Mouse (Mus musculus) kidney, adult 2 months (tissue): ENCODE measurements around the gene Katna1. TPM values are rescaled to one million over a fixed set of nuclear protein-coding genes. Genes with fewer than 3 reads are reported as not detected.
A peak's percentile ranks its signal among the peaks of the same experiment; 100 is the strongest.
"Not testable (repeated sequence)": the region's sequence is repeated elsewhere in the genome, so short reads cannot be mapped to it uniquely, and the experiment has no call there.

Experiments
- DNase-seq: peaks from one replicate; pipeline ENCODE4 v3.0.0; 2021
- H3K27ac ChIP-seq: fragments of 200-500 bp; 2 replicates; pipeline ENCODE4 v1.5.1; 2012; ENCODE audit warnings: low read depth, low read length, control low read depth, inconsistent platforms; ENCODE audit not compliant: insufficient read depth
- H3K27me3 ChIP-seq: fragments of 200-500 bp; replicated peaks from 2 replicates; pipeline ENCODE4 v1.6.1; 2012; ENCODE audit warnings: mild to moderate bottlenecking, moderate library complexity, low read length, inconsistent platforms; ENCODE audit not compliant: control insufficient read depth, insufficient read depth
- H3K36me3 ChIP-seq: fragments of 200-500 bp; 2 replicates; pipeline ENCODE4 v1.6.1; 2012; ENCODE audit warnings: mild to moderate bottlenecking, moderate library complexity, low read length, inconsistent platforms; ENCODE audit not compliant: control insufficient read depth, insufficient read depth
- H3K4me1 ChIP-seq: fragments of 200-500 bp; 2 replicates; pipeline ENCODE4 v1.6.1; 2011; ENCODE audit warnings: low read length; ENCODE audit not compliant: control insufficient read depth, insufficient read depth
- H3K4me3 ChIP-seq: fragments of 200-500 bp; 2 replicates; pipeline ENCODE4 v1.5.1; 2011; ENCODE audit warnings: mild to moderate bottlenecking, low read depth, low read length, control low read depth; ENCODE audit not compliant: insufficient read depth
- CTCF ChIP-seq: fragments of 200-500 bp; conservative IDR thresholded peaks from 2 replicates; pipeline ENCODE4 v1.5.1; 2011; ENCODE audit warnings: low read depth, mild to moderate bottlenecking, control low read depth, low read length, moderate library complexity, mixed read lengths; ENCODE audit not compliant: insufficient read depth, insufficient read length
- POLR2A ChIP-seq: fragments of 200-500 bp; IDR thresholded peaks from one replicate; pipeline ENCODE4 v1.6.1; 2011; ENCODE audit warnings: low read depth, low read length, control low read depth
- WGBS: fragments of 180-500 bp; shearing (Covaris S2); methylation state at CpG from one replicate; pipeline ENCODE4 v1.1.7; 2018; 5-methylcytosine and 5-hydroxymethylcytosine counted together
- polyA plus RNA-seq: library from polyadenylated mRNA; depleted of rRNA; stranded (reverse); fragments of >200 nt; gene quantifications from 2 replicates; pipeline ENCODE4 v1.2.3, GENCODE M21; 2012

Gene Katna1
- polyA plus RNA-seq, 1 experiment = 4.1 TPM

- 0 out of 2 replicates have a peak, but pooled peaks cover 3% of the 10 kb centered on the region for H3K4me1 ChIP-seq
- no peak overlapping the region for H3K27ac ChIP-seq
- DNase-seq = no peak
- no peaks in the 10 kb centered on the region for H3K27me3 ChIP-seq
- no peak for TF ChIP-seq POLR2A
- no peak for TF ChIP-seq CTCF
- H3K36me3 ChIP-seq = no peaks in the 10 kb centered on the region; the same call in 1 of the 2 replicates
- H3K4me3 ChIP-seq = no peak overlapping the region
- 42% methylated on average over 3 of the region's 3 CpGs for WGBS
Measured at GRCm38 (mm10) chr10:7737914-7738313, 12.1 kb downstream of the Katna1 start.

- WGBS = 92% methylated on average over 6 of the region's 6 CpGs
- H3K4me1 ChIP-seq, H3K36me3 ChIP-seq, H3K4me3 ChIP-seq, H3K27ac ChIP-seq, H3K27me3 ChIP-seq, DNase-seq: not testable (repeated sequence)
Measured at GRCm38 (mm10) chr10:7745528-7745927, 19.7 kb downstream of the Katna1 start.

- WGBS = 89% methylated on average over 6 of the region's 6 CpGs
- no peak for DNase-seq
- H3K36me3 ChIP-seq = peaks cover 1% of the 10 kb centered on the region
- TF ChIP-seq POLR2A (no peak), CTCF (no peak)
- H3K27ac ChIP-seq = no peak overlapping the region
- no peak overlapping the region for H3K4me3 ChIP-seq
- H3K4me1 ChIP-seq = no peaks in the 10 kb centered on the region
- H3K27me3 ChIP-seq = no peaks in the 10 kb centered on the region
Measured at GRCm38 (mm10) chr10:7748752-7749151, 23.0 kb downstream of the Katna1 start.

GRCm38 (mm10) chr10:7757544-7757943 lies 31.7 kb downstream of the Katna1 start:
- Histone ChIP-seq H3K36me3 (no peaks in the 10 kb centered on the region; the same call in none of the 2 replicates), H3K4me1 (no peaks in the 10 kb centered on the region), H3K27ac (no peak overlapping the region), H3K4me3 (no peak overlapping the region), H3K27me3 (no peaks in the 10 kb centered on the region)
- TF ChIP-seq POLR2A (no peak), CTCF (no peak)
- 93% methylated on average over 2 of the region's 2 CpGs for WGBS
- DNase-seq = no peak

- no peaks in the 10 kb centered on the region for H3K4me1 ChIP-seq
- H3K27ac ChIP-seq = no peak overlapping the region
- H3K4me3 ChIP-seq = no peak overlapping the region
- WGBS = 74% methylated on average over 4 of the region's 4 CpGs
- H3K27me3 ChIP-seq = no peaks in the 10 kb centered on the region
- no peak for TF ChIP-seq POLR2A
- TF ChIP-seq CTCF = no peak
- DNase-seq = peak; percentile 38
- no peaks in the 10 kb centered on the region; the same call in 1 of the 2 replicates for H3K36me3 ChIP-seq
Measured at GRCm38 (mm10) chr10:7772346-7772745, 46.5 kb downstream of the Katna1 start.

GRCm38 (mm10) chr10:7772769-7773168 lies 47.0 kb downstream of the Katna1 start:
- no peak for TF ChIP-seq CTCF
- TF ChIP-seq POLR2A = no peak
- no peaks in the 10 kb centered on the region; the same call in 1 of the 2 replicates for H3K36me3 ChIP-seq

GRCm38 (mm10) chr10:7775421-7775820 lies 49.6 kb downstream of the Katna1 start:
- H3K27me3 ChIP-seq = no peaks in the 10 kb centered on the region
- H3K4me1 ChIP-seq = 0 out of 2 replicates have a peak, but pooled peaks cover 2% of the 10 kb centered on the region
- 89% methylated on average over 8 of the region's 8 CpGs for WGBS
- H3K27ac ChIP-seq = no peak overlapping the region
- TF ChIP-seq CTCF = no peak
- TF ChIP-seq POLR2A = no peak
- no peak overlapping the region for H3K4me3 ChIP-seq
- no peaks in the 10 kb centered on the region; the same call in 1 of the 2 replicates for H3K36me3 ChIP-seq
- no peak for DNase-seq

More at GRCm38 (mm10) chr10:7772769-7773168, 47.0 kb downstream of the Katna1 start:
- no peaks in the 10 kb centered on the region for H3K27me3 ChIP-seq
- 97% methylated on average over 1 of the region's 1 CpGs for WGBS
- H3K4me3 ChIP-seq = no peak overlapping the region
- H3K27ac ChIP-seq = no peak overlapping the region
- DNase-seq = no peak
- no peaks in the 10 kb centered on the region for H3K4me1 ChIP-seq

GRCm38 (mm10) chr10:7778361-7778760 lies 52.6 kb downstream of the Katna1 start:
- DNase-seq = no peak
- peaks cover 2% of the 10 kb centered on the region; the same call in 1 of the 2 replicates for H3K4me1 ChIP-seq
- TF ChIP-seq CTCF (no peak), POLR2A (no peak)
- no peak overlapping the region for H3K4me3 ChIP-seq
- H3K27me3 ChIP-seq = no peaks in the 10 kb centered on the region
- 91% methylated on average over 3 of the region's 3 CpGs for WGBS
- no peak overlapping the region for H3K27ac ChIP-seq
- H3K36me3 ChIP-seq = no peaks in the 10 kb centered on the region
